Mouse (Mus musculus) brain, embryonic 14.5 days (tissue): Measurements from ENCODE around the gene Kcnn1.
"Not testable (repeated sequence)": the region's sequence is repeated elsewhere in the genome, so short reads cannot be mapped to it uniquely, and the experiment has no call there.

Experiments
- CTCF ChIP-seq: fragments of 200-500 bp; IDR thresholded peaks from 2 replicates; pipeline ENCODE4 v1.5.1; 2012; ENCODE audit warnings: inconsistent platforms, mild to moderate bottlenecking, moderate library complexity, borderline replicate concordance; ENCODE audit not compliant: insufficient read depth, insufficient read length; ENCODE audit errors: extremely low read depth
- POLR2A ChIP-seq: fragments of 200-500 bp; IDR thresholded peaks from 2 replicates; pipeline ENCODE4 v1.6.1; 2012; ENCODE audit warnings: mild to moderate bottlenecking, inconsistent platforms, borderline replicate concordance; ENCODE audit not compliant: poor library complexity, insufficient read depth, insufficient read length, severe bottlenecking; ENCODE audit errors: extremely low read depth

DNA sequence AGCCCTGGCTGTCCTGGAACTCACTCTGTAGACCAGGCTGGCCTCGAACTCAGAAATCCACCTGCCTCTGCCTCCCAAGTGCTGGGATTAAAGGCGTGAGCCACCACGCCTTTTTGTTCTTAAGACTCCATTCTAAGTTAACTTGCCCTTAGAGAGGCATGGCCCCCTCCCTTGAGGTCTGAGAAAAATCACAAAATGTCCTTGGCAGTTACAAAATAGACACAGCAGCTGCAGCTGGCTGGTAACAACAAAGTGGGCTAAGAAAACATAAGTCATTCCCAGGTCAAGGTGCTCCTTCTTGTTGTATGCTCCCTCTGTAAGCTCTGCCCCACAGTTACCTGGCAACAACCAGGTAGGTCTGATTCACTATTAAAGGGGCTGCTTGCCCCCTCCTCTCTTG lies 40.5 kb downstream of the Kcnn1 start:
- not testable (repeated sequence) for TF ChIP-seq CTCF, POLR2A
